Mouse (Mus musculus) embryo, embryonic 9.5 days (tissue): ENCODE data around the gene Olfr689.
"Not testable (repeated sequence)": the region's sequence is repeated elsewhere in the genome, so short reads cannot be mapped to it uniquely, and the experiment has no call there.

Source experiments
- DNase-seq: peaks from one replicate; pipeline ENCODE4 v3.0.0-alpha.2; 2017; ENCODE audit errors: extremely low spot score

Olfr689 gene

GRCm38 (mm10) chr7:105310865-105311264 lies at the start of gene Olfr689:
Olfr689 (plus strand) TSS chr7:105311165.
- no peak for DNase-seq

- DNase-seq = no peak
These were observed 38.5 kb upstream of the Olfr689 start for GRCm38 (mm10) chr7:105272426-105272825.

- no peak for DNase-seq
These were observed 23.2 kb upstream of the Olfr689 start, which contains the start of gene Olfr688 for GRCm38 (mm10) chr7:105287795-105288194. Olfr688 (plus strand) TSS chr7:105288095.

GRCm38 (mm10) chr7:105290051-105290450 lies 20.9 kb upstream of the Olfr689 start:
- no peak for DNase-seq

- no peak for DNase-seq
These were observed 14.3 kb downstream of the Olfr689 start for GRCm38 (mm10) chr7:105325302-105325701.

- DNase-seq = no peak
These were observed 23.0 kb downstream of the Olfr689 start, which contains the start of gene Olfr690 for GRCm38 (mm10) chr7:105334004-105334403. Olfr690 (minus strand) TSS chr7:105334104.

GRCm38 (mm10) chr7:105342170-105342569 lies 31.2 kb downstream of the Olfr689 start, which contains the start of gene Olfr691:
Olfr691 (minus strand) TSS chr7:105342270.
- DNase-seq = no peak

GRCm38 (mm10) chr7:105342752-105343151 lies 31.8 kb downstream of the Olfr689 start:
- DNase-seq = no peak

GRCm38 (mm10) chr7:105356064-105356463 lies 45.1 kb downstream of the Olfr689 start:
- not testable (repeated sequence) for DNase-seq

- DNase-seq = not testable (repeated sequence)
These were observed 45.5 kb downstream of the Olfr689 start for GRCm38 (mm10) chr7:105356487-105356886.

- DNase-seq = no peak
These were observed 50.7 kb downstream of the Olfr689 start for GRCm38 (mm10) chr7:105361713-105362112.

- no peak for DNase-seq
These were observed 56.3 kb downstream of the Olfr689 start for GRCm38 (mm10) chr7:105367268-105367667.

- DNase-seq = no peak
These were observed 57.0 kb downstream of the Olfr689 start, which contains the start of gene Olfr692 for GRCm38 (mm10) chr7:105367930-105368329. Olfr692 (plus strand) TSS chr7:105368230.

- no peak for DNase-seq
These were observed 57.6 kb downstream of the Olfr689 start for GRCm38 (mm10) chr7:105368521-105368920.
